Mouse (Mus musculus) MEL (cell line): ENCODE data around the gene Mum1.

Source experiments
- CHD1 ChIP-seq: IDR thresholded peaks from 2 replicates; pipeline ENCODE4 v1.6.1; 2012; ENCODE audit warnings: low read depth, mild to moderate bottlenecking, inconsistent platforms, low read length, improper control_type of control experiment
- CTCF ChIP-seq, 3 experiments: IDR thresholded peaks in 2 of 3; conservative IDR thresholded peaks in 1 of 3; 2 replicates each; pipeline ENCODE4 v1.5.1; 2011 to 2012; ENCODE audit warnings: low read length in 3 of 3, low read depth in 2 of 3, mild to moderate bottlenecking in 2 of 3, improper control_type of control experiment in 1 of 3, inconsistent platforms in 1 of 3, mixed read lengths in 1 of 3, moderate library complexity in 1 of 3; ENCODE audit not compliant: control insufficient read depth in 1 of 3, insufficient read depth in 1 of 3, poor library complexity in 1 of 3, severe bottlenecking in 1 of 3
- EP300 ChIP-seq, 2 experiments: IDR thresholded peaks; 2 replicates each; pipeline ENCODE4 v1.6.1; 2011; ENCODE audit warnings: improper control_type of control experiment in 2 of 2, low read length in 2 of 2, low read depth in 1 of 2, mild to moderate bottlenecking in 1 of 2
- GATA1 ChIP-seq: IDR thresholded peaks from 2 replicates; pipeline ENCODE4 v1.6.1; 2011; ENCODE audit warnings: low read depth, low read length, improper control_type of control experiment
- JUND ChIP-seq: IDR thresholded peaks from 2 replicates; pipeline ENCODE4 v1.6.1; 2011; ENCODE audit warnings: low read depth, mild to moderate bottlenecking, improper control_type of control experiment, low read length
- MAFK ChIP-seq: IDR thresholded peaks from 2 replicates; pipeline ENCODE4 v1.6.1; 2011; ENCODE audit warnings: low read depth, mild to moderate bottlenecking, low read length, improper control_type of control experiment, borderline replicate concordance
- POLR2A ChIP-seq, 2 experiments: IDR thresholded peaks; 2 replicates each; pipeline ENCODE4 v1.6.1; 2011 to 2012; ENCODE audit warnings: low read length in 2 of 2, mild to moderate bottlenecking in 2 of 2, control low read depth in 1 of 2, improper control_type of control experiment in 1 of 2, low read depth in 1 of 2, moderate library complexity in 1 of 2; ENCODE audit not compliant: control insufficient read depth in 1 of 2, insufficient read depth in 1 of 2, poor library complexity in 1 of 2
- TAL1 ChIP-seq: IDR thresholded peaks from 2 replicates; pipeline ENCODE4 v1.6.1; 2012; ENCODE audit warnings: mild to moderate bottlenecking, inconsistent platforms, low read length, moderate library complexity, mixed read lengths

DNA sequence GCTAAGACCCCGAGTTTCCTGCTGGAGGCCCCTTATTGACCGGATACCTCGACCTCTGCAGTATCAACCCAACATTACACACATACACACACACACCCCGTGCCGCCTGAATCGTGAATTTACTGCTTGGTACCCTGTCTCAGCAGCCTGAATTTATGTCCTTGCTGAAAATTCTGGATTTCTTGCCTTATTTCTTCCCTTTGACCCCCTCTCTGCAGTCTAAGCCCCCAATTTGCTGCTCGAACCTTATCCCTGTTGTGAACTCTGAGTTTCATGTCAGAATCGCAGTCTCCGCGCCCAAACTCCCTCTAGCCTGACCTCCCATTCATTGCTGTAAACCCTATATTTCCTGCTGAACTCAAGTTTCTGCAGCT, 919 bp downstream of the Mum1 start:
- TF ChIP-seq CTCF (IDR thresholded peaks at IDR 0.05 in 2 of 3, conservative IDR thresholded peaks at IDR 0.05 in 1 of 3; ENCODE audit: control insufficient read depth in 1 of 3, insufficient read depth in 1 of 3, low read depth in 2 of 3, low read length in 3 of 3, poor library complexity in 1 of 3, severe bottlenecking in 1 of 3) (no peak), CHD1 (no peak; the same call in 1 of the 2 replicates), GATA1 (no peak), MAFK (no peak), POLR2A (IDR thresholded peaks at IDR 0.05; ENCODE audit: control insufficient read depth in 1 of 2, insufficient read depth in 1 of 2, low read depth in 1 of 2, low read length in 2 of 2, poor library complexity in 1 of 2) (no peak), JUND (no peak), EP300 (IDR thresholded peaks at IDR 0.05; ENCODE audit: low read depth in 1 of 2, low read length in 2 of 2) (no peak), TAL1 (no peak)
